Mouse (Mus musculus) pancreas, adult 10 weeks (tissue): ENCODE results near the gene Coa3. TPM values are rescaled to one million over a fixed set of nuclear protein-coding genes. Genes with fewer than 3 reads are reported as not detected.

Source experiments
- polyA plus RNA-seq: library from polyadenylated mRNA; stranded (reverse); fragments of 350-450 nt; fragmentation: Illumina TruSeq; extraction: RNeasy Lipid Tissue Mini Kit (QIAGEN cat#74804); gene quantifications from one replicate; pipeline ENCODE4 v1.2.3, GENCODE M21; 2015; ENCODE audit warnings: low read depth, low replicate concordance; ENCODE audit not compliant: insufficient read depth

Gene Coa3
- 56.2 TPM for polyA plus RNA-seq

GRCm38 (mm10) chr11:101278223-101279192 lies at the start of gene Coa3, which contains the start of gene Cntd1:
TSS of gene Coa3 (minus strand) at chr11:101279114.
TSS of gene Cntd1 (plus strand) at chr11:101279012.

GRCm38 (mm10) chr11:101324763-101325162 lies 45.8 kb upstream of the Coa3 start, which contains the start of gene Aoc2:
TSS of gene Aoc2 (plus strand) at chr11:101325063.

DNA sequence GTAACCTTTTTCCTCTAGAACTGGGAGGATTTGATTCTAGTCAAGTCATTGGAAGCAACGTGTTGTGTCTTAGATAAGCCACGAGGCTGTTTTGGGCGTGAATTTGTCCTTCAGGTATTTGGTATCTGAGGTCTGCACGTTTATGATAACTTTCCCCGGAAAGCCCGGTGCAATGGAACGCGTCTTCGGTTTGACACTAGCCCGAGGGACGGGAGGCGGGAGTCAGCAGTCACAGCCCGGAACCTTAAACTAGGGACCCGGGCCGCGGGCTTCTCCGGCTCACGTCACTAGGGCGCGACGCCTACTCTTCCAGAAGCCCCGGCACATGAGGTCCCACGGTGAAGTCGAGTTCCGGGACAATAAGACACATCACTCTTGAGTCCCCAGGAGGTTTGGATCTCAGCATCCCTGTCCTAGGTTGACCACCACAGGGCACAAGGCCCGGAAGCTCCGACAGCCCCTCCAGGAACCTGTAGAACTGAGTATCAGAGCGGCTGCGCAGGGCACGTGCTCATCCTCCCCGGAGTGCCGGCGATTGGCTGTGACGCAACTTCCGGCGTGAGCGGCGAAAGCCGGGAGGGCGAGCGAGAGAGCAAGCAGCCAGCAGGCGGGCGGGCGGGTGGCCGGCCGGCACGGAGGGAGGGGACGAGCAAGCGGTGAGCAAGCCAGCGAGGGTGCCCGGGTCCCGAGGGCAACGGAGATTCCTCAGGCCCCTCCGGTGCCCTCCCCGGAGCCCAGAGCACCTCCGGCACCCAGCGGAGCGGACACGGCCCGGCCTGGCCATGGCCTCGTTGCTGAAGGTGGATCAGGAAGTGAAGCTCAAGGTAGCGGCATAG lies 37.0 kb upstream of the Coa3 start, which contains the start of gene Psme3:
TSS of gene Psme3 (plus strand) at position 549 of the 836 bp plus-strand sequence.

DNA sequence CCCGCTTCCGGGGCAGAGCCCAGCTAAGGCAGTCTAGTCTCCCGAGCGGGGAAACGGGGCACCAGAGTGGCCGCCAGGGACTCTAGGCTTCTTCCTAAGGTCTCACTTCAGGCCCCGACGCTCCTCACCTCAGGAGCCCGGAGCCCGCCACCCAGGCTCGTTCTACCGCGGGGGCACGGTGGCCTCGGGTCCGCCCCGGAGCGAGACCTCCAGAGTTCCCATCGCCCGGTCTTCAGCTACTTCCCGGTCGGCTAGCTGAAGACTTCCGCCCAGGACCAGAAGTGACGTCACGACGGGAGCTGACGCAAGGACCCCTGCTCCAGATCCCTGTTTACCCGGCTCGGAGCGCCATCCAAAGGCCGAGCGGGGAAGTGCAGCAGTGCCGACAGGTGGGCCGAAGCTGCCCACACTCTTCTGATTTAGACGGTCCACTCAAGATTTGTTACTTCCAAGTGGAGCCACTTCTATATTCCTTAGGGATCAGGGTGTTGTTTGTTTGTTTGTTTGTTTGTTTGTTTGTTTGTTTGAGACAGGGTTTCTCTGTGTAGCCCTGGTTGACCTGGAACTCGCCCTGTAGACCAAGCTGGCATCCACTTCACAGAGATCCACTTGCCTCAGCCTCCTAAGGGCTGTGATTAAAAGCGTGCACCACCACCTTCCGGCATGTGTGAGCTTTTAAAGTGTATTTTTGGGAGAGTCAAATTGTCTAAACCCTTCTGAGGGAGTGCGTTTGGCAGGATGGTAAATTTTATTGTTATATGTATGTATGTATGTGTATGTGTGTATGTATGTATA lies 23.3 kb upstream of the Coa3 start, which contains the start of gene Becn1:
TSS of gene Becn1 (minus strand) at position 283 of the 795 bp plus-strand sequence.

GRCm38 (mm10) chr11:101259948-101260825 lies 18.7 kb downstream of the Coa3 start, which contains the start of gene Wnk4:
TSS of gene Wnk4 (plus strand) at chr11:101260567.

DNA sequence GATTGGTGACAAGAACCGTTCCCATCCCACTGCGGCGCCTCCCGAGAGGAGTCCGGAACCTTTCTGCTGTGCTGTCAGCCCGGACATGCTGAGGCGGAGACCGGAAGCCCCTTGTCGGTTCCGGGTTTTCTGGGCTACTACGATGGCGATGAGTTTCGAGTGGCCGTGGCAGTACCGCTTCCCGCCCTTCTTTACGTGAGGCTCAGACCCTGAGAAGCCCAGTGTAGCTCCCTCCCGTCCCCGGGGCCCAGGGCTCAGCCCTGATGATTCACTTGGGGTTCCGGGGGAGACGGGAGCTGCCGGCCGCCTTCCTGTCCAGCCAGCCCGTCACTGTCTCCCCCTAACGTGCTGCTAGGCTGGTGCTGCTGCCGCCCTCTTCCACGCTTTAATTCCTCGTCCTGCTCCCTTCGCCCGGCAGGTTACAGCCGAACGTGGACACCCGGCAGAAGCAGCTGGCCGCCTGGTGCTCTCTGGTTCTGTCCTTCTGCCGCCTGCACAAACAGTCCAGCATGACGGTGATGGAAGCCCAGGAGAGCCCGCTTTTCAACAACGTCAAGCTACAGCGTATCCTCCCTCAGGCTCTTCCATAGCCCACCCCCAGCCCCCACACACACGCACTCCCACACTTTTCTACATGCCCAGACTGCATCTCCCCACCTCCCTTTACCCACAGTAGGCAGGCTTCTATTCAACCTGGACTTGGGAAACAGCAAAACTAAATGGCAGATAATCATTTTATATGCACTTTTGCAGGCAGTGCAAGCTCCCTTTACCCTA lies 25.1 kb downstream of the Coa3 start, which contains the start of gene Vps25:
TSS of gene Vps25 (plus strand) at position 95 of the 777 bp plus-strand sequence.

DNA sequence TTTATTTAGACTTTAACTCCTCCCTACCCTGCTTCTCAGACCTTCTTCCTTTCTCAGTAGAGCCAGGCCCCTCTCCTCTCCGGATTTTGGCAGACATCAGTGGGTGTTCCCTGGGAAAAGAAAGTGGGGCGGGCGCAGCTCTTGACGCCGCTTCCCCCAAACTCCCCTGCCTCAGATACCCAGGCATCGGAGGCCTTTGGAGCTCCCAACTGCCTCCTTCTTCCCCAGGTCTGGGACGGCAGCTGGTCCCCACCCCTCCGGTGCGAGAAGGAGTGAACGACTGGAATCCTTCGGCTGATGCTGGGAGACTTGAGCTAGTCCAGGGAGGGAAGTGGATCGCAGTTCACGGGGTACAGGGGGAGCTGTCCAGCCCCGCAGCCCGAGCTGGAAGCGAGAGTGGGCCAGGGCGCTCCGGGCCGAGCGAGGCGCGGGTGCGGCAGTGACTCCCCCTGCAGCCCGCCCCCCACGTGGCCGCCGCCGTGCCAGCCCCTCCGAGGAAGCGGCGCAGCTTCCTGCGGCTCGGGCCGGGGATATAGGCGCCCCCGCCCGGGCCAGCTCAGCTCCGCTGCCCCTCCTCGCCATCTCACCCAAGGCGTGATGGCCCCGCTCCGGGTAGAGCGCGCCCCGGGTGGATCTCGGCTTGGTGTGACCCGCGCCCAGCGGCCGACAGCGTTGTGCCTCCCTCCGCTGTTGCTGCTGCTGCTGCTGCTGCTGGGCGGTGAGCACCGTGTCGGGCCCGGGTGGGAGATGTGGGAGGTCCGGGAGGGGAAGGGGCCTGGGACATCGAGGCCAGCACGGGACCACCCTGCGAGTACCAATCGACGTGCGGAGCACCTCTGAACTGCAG lies 32.8 kb downstream of the Coa3 start, which contains the start of gene Ramp2:
TSS of gene Ramp2 (plus strand) at position 174 of the 847 bp plus-strand sequence.

Other genes with a start within 250 kb of the Coa3 start
- 5.2 TPM for gene Naglu, start 209.1 kb downstream of the Coa3 start, polyA plus RNA-seq
- not detected for gene Hsd17b1, start 200.7 kb downstream of the Coa3 start, polyA plus RNA-seq
- gene Coasy, start 196.5 kb downstream of the Coa3 start, polyA plus RNA-seq: 12.0 TPM
- gene Mlx, start 191.8 kb downstream of the Coa3 start, polyA plus RNA-seq: 13.6 TPM
- 0.89 TPM for gene Psmc3ip, start 183.7 kb downstream of the Coa3 start, polyA plus RNA-seq
- 11.9 TPM for gene Retreg3, start 159.2 kb downstream of the Coa3 start, polyA plus RNA-seq
- 7.6 TPM for gene Tubg1, start 159.2 kb downstream of the Coa3 start, polyA plus RNA-seq
- 1.7 TPM for gene Tubg2, start 123.2 kb downstream of the Coa3 start, polyA plus RNA-seq
- gene Cntnap1, start 108.6 kb downstream of the Coa3 start, polyA plus RNA-seq: 1.2 TPM
- 4.4 TPM for gene Plekhh3, start 107.8 kb downstream of the Coa3 start, polyA plus RNA-seq
- not detected for gene Ccr10, start 103.7 kb downstream of the Coa3 start, polyA plus RNA-seq
- 9.6 TPM for gene Ezh1, start 52.7 kb downstream of the Coa3 start, polyA plus RNA-seq
- 30.5 TPM for gene Ramp2, start 33.1 kb downstream of the Coa3 start, polyA plus RNA-seq
- gene Vps25, start 25.4 kb downstream of the Coa3 start, polyA plus RNA-seq: 32.2 TPM
- 4.7 TPM for gene Wnk4, start 18.5 kb downstream of the Coa3 start, polyA plus RNA-seq
- gene Cntd1, start 102 bp downstream of the Coa3 start, polyA plus RNA-seq: not detected
- 20.4 TPM for gene Becn1, start 23.2 kb upstream of the Coa3 start, polyA plus RNA-seq
- gene Psme3, start 37.1 kb upstream of the Coa3 start, polyA plus RNA-seq: 15.3 TPM
- gene Aoc2, start 45.9 kb upstream of the Coa3 start, polyA plus RNA-seq: 4.8 TPM
- gene Aoc3, start 51.5 kb upstream of the Coa3 start, polyA plus RNA-seq: 8.3 TPM
- not detected for gene G6pc, start 88.4 kb upstream of the Coa3 start, polyA plus RNA-seq
- 7.0 TPM for gene Aarsd1, start 138.5 kb upstream of the Coa3 start, polyA plus RNA-seq
- 3.0 TPM for gene Gm27029, start 145.7 kb upstream of the Coa3 start, polyA plus RNA-seq
- gene Rundc1, start 146.0 kb upstream of the Coa3 start, polyA plus RNA-seq: 8.9 TPM
- not detected for gene Ptges3l, start 146.2 kb upstream of the Coa3 start, polyA plus RNA-seq
- 186 TPM for gene Rpl27, start 163.2 kb upstream of the Coa3 start, polyA plus RNA-seq
- gene Ifi35, start 169.3 kb upstream of the Coa3 start, polyA plus RNA-seq: 19.5 TPM
- 3.9 TPM for gene Rnd2, start 185.9 kb upstream of the Coa3 start, polyA plus RNA-seq
- 30.4 TPM for gene Vat1, start 187.1 kb upstream of the Coa3 start, polyA plus RNA-seq